Mouse (Mus musculus) CH12.LX (cell line): ENCODE measurements around the gene Gm867. TPM values are rescaled to one million over a fixed set of nuclear protein-coding genes. Genes with fewer than 3 reads are reported as not detected.
A peak's percentile ranks its signal among the peaks of the same experiment; 100 is the strongest.

Source experiments
- DNase-seq: peaks from one replicate; pipeline ENCODE4 v3.0.0-alpha.2; 2013; ENCODE audit errors: extremely low read depth
- H3K27ac ChIP-seq: 2 replicates; pipeline ENCODE4 v1.5.1; 2012; ENCODE audit warnings: low read depth, mild to moderate bottlenecking, control low read depth, moderate library complexity; ENCODE audit not compliant: insufficient read depth
- H3K27me3 ChIP-seq: replicated peaks from 2 replicates; pipeline ENCODE3; 2012; ENCODE audit warnings: inconsistent platforms
- H3K36me3 ChIP-seq, 2 experiments: replicated peaks in 1 of 2; 2 replicates each; pipeline versions ENCODE3 to v1.6.1; 2012; ENCODE audit warnings: inconsistent platforms in 1 of 2, low read length in 1 of 2, mild to moderate bottlenecking in 1 of 2, mixed read lengths in 1 of 2, moderate library complexity in 1 of 2; ENCODE audit not compliant: control insufficient read depth in 1 of 2, insufficient read depth in 1 of 2
- H3K4me1 ChIP-seq, 2 experiments: 2 replicates each; pipeline ENCODE4 v1.6.1; 2012; ENCODE audit warnings: inconsistent platforms in 1 of 2, moderate library complexity in 1 of 2; ENCODE audit not compliant: insufficient read depth in 2 of 2, control insufficient read depth in 1 of 2
- H3K4me2 ChIP-seq: 2 replicates; pipeline ENCODE4 v1.6.1; 2012; ENCODE audit warnings: low read depth, mild to moderate bottlenecking, control low read depth; ENCODE audit not compliant: poor library complexity, insufficient read depth, severe bottlenecking
- H3K4me3 ChIP-seq, 3 experiments: fragments of 150-350 bp in 1 of 3; sonication (generic) in 1 of 3; replicated peaks in 1 of 3; 2 replicates each; pipeline versions ENCODE3 to v1.5.1; 2011 to 2012; ENCODE audit warnings: low read depth in 2 of 3, low read length in 2 of 3, mild to moderate bottlenecking in 2 of 3, moderate library complexity in 2 of 3, control low read depth in 1 of 3, improper control_type of control experiment in 1 of 3, inconsistent platforms in 1 of 3, mixed read lengths in 1 of 3; ENCODE audit not compliant: poor library complexity in 1 of 3
- H3K79me2 ChIP-seq: replicated peaks from 2 replicates; pipeline ENCODE4 v1.6.1; 2012; ENCODE audit warnings: mild to moderate bottlenecking, moderate library complexity; ENCODE audit not compliant: control insufficient read depth, poor library complexity, insufficient read depth, severe bottlenecking; ENCODE audit errors: extremely low read depth
- H3K9ac ChIP-seq: 2 replicates; pipeline ENCODE4 v1.6.1; 2012; ENCODE audit warnings: low read depth, mild to moderate bottlenecking, control low read depth, moderate library complexity; ENCODE audit not compliant: insufficient read depth
- H3K9me3 ChIP-seq: replicated peaks from 2 replicates; pipeline ENCODE3; 2012; ENCODE audit warnings: low read length, inconsistent platforms, mixed read lengths
- BHLHE40 ChIP-seq: IDR thresholded peaks from 2 replicates; pipeline ENCODE4 v1.6.1; 2011; ENCODE audit warnings: mild to moderate bottlenecking, low read depth, low read length, improper control_type of control experiment
- CHD1 ChIP-seq: IDR thresholded peaks from 2 replicates; pipeline ENCODE4 v1.6.1; 2012; ENCODE audit warnings: low read depth, low read length, improper control_type of control experiment, inconsistent platforms
- CTCF ChIP-seq, 2 experiments: IDR thresholded peaks in 1 of 2; conservative IDR thresholded peaks in 1 of 2; 2 replicates each; pipeline ENCODE4 v1.5.1; 2011 to 2012; ENCODE audit warnings: low read depth in 2 of 2, low read length in 2 of 2, improper control_type of control experiment in 1 of 2, inconsistent platforms in 1 of 2, mild to moderate bottlenecking in 1 of 2, moderate library complexity in 1 of 2
- ELF1 ChIP-seq: IDR thresholded peaks from 2 replicates; pipeline ENCODE4 v1.6.1; 2014; ENCODE audit warnings: low read depth, mild to moderate bottlenecking, inconsistent platforms, low read length, improper control_type of control experiment
- ETS1 ChIP-seq: conservative IDR thresholded peaks from 2 replicates; pipeline ENCODE4 v1.6.1; 2012; ENCODE audit warnings: low read depth, mild to moderate bottlenecking, inconsistent platforms, low read length, improper control_type of control experiment, moderate library complexity
- GABPA ChIP-seq: IDR thresholded peaks from 2 replicates; pipeline ENCODE4 v1.6.1; 2012; ENCODE audit warnings: low read depth, low read length, improper control_type of control experiment, inconsistent platforms; ENCODE audit not compliant: insufficient replicate concordance
- HCFC1 ChIP-seq: IDR thresholded peaks from 2 replicates; pipeline ENCODE4 v1.6.1; 2012; ENCODE audit warnings: low read depth, mild to moderate bottlenecking, inconsistent platforms, low read length, improper control_type of control experiment
- IRF4 ChIP-seq: IDR thresholded peaks from 2 replicates; pipeline ENCODE4 v1.6.1; 2014; ENCODE audit warnings: low read depth, mild to moderate bottlenecking, inconsistent platforms, low read length, improper control_type of control experiment
- JUND ChIP-seq: conservative IDR thresholded peaks from 2 replicates; pipeline ENCODE4 v1.6.1; 2011; ENCODE audit warnings: low read depth, low read length, improper control_type of control experiment
- KAT2A ChIP-seq: IDR thresholded peaks from 2 replicates; pipeline ENCODE4 v1.6.1; 2012; ENCODE audit warnings: low read length, improper control_type of control experiment, inconsistent platforms; ENCODE audit not compliant: insufficient replicate concordance
- MAZ ChIP-seq: IDR thresholded peaks from 2 replicates; pipeline ENCODE4 v1.6.1; 2012; ENCODE audit warnings: low read depth, mild to moderate bottlenecking, inconsistent platforms, low read length, improper control_type of control experiment, moderate library complexity
- MEF2A ChIP-seq: IDR thresholded peaks from 2 replicates; pipeline ENCODE4 v1.6.1; 2014; ENCODE audit warnings: low read depth, mild to moderate bottlenecking, inconsistent platforms, low read length, improper control_type of control experiment, borderline replicate concordance
- MXI1 ChIP-seq: IDR thresholded peaks from 2 replicates; pipeline ENCODE4 v1.6.1; 2011; ENCODE audit warnings: mild to moderate bottlenecking, low read depth, low read length, improper control_type of control experiment
- MYC ChIP-seq: IDR thresholded peaks from 2 replicates; pipeline ENCODE4 v1.6.1; 2011; ENCODE audit warnings: low read depth, mild to moderate bottlenecking, improper control_type of control experiment, low read length
- NRF1 ChIP-seq: IDR thresholded peaks from 2 replicates; pipeline ENCODE4 v1.6.1; 2014; ENCODE audit warnings: low read depth, mild to moderate bottlenecking, inconsistent platforms, low read length, improper control_type of control experiment, moderate library complexity
- PAX5 ChIP-seq: IDR thresholded peaks from 2 replicates; pipeline ENCODE4 v1.6.1; 2012; ENCODE audit warnings: low read length, inconsistent platforms, mixed read lengths
- POLR2A ChIP-seq: IDR thresholded peaks from 2 replicates; pipeline ENCODE4 v1.6.1; 2011; ENCODE audit warnings: low read depth, mild to moderate bottlenecking, improper control_type of control experiment, low read length
- POLR2AphosphoS2 ChIP-seq: IDR thresholded peaks from 2 replicates; pipeline ENCODE4 v1.6.1; 2011; ENCODE audit warnings: low read depth, low read length, improper control_type of control experiment
- RAD21 ChIP-seq: IDR thresholded peaks from 2 replicates; pipeline ENCODE4 v1.6.1; 2011; ENCODE audit warnings: low read depth, mild to moderate bottlenecking, low read length, improper control_type of control experiment, moderate library complexity
- RCOR1 ChIP-seq: conservative IDR thresholded peaks from 2 replicates; pipeline ENCODE4 v1.6.1; 2012; ENCODE audit warnings: low read depth, mild to moderate bottlenecking, inconsistent platforms, low read length, improper control_type of control experiment
- SIN3A ChIP-seq: IDR thresholded peaks from 2 replicates; pipeline ENCODE4 v1.6.1; 2012; ENCODE audit warnings: low read length, improper control_type of control experiment, inconsistent platforms
- SMC3 ChIP-seq: IDR thresholded peaks from 2 replicates; pipeline ENCODE4 v1.6.1; 2011; ENCODE audit warnings: low read depth, low read length, improper control_type of control experiment
- TBP ChIP-seq: conservative IDR thresholded peaks from 2 replicates; pipeline ENCODE4 v1.6.1; 2011; ENCODE audit warnings: low read depth, low read length, improper control_type of control experiment
- TCF12 ChIP-seq: IDR thresholded peaks from 2 replicates; pipeline ENCODE4 v1.6.1; 2014; ENCODE audit warnings: low read depth, mild to moderate bottlenecking, inconsistent platforms, low read length, improper control_type of control experiment
- USF1 ChIP-seq: IDR thresholded peaks from 2 replicates; pipeline ENCODE4 v1.6.1; 2014; ENCODE audit warnings: low read depth, mild to moderate bottlenecking, inconsistent platforms, low read length, improper control_type of control experiment
- USF2 ChIP-seq: conservative IDR thresholded peaks from 2 replicates; pipeline ENCODE4 v1.6.1; 2011; ENCODE audit warnings: low read depth, low read length, improper control_type of control experiment
- ZC3H11A ChIP-seq: IDR thresholded peaks from 2 replicates; pipeline ENCODE4 v1.6.1; 2012; ENCODE audit warnings: low read depth, mild to moderate bottlenecking, inconsistent platforms, low read length, improper control_type of control experiment
- ZKSCAN1 ChIP-seq: IDR thresholded peaks from 2 replicates; pipeline ENCODE4 v1.6.1; 2012; ENCODE audit warnings: low read depth, inconsistent platforms, low read length, improper control_type of control experiment, borderline replicate concordance
- ZMIZ1 ChIP-seq: IDR thresholded peaks from 2 replicates; pipeline ENCODE4 v1.6.1; 2012; ENCODE audit warnings: low read depth, mild to moderate bottlenecking, inconsistent platforms, low read length, improper control_type of control experiment
- ZNF384 ChIP-seq: IDR thresholded peaks from 2 replicates; pipeline ENCODE4 v1.6.1; 2012; ENCODE audit warnings: low read depth, low read length, improper control_type of control experiment, inconsistent platforms
- dilution Hi-C: fragments of 300-500 bp; cut with MboI; formaldehyde crosslinking; loops from 2 replicates; pipeline ENCODE4 v1.14.3; 2020; ENCODE audit warnings: low sequenced_read_pairs; ENCODE audit not compliant: extremely low pct_unique_long_range_greater_than_20kb, extremely low pct_ligation_motif_present
- in situ Hi-C: fragments of 300-500 bp; cut with MboI; formaldehyde crosslinking; loops from 3 replicates; pipeline ENCODE4 v1.14.3; 2019; ENCODE audit warnings: low sequenced_read_pairs, low pct_ligation_motif_present, low pct_unique_long_range_greater_than_20kb, mixed read lengths
- polyA plus RNA-seq: library from polyadenylated mRNA; unstranded; fragments of >175 nt; gene quantifications from 2 replicates; pipeline ENCODE4 v1.2.1, GENCODE M21; 2012; ENCODE audit warnings: low read depth; ENCODE audit not compliant: insufficient read length
- total RNA-seq, 2 experiments: library from RNA; depleted of rRNA; stranded (reverse); fragments of 300-350 nt in 1 of 2; fragments of >200 nt in 1 of 2; gene quantifications; 2 replicates each; pipeline ENCODE4 v1.2.3; 2012 to 2014

The Gm867 gene
- total and polyA plus RNA-seq, 3 experiments = 0.42 to 3.5 TPM; not detected in 1

- dilution Hi-C loops (no loop called here), in situ Hi-C loops (loop anchor here (10.0 kb wide), 1 partner anchor 137 kb away; the partner anchor contains the start of gene Slc5a4b)
- Histone ChIP-seq H3K79me2 (no peaks in the 10 kb centered on the region), H3K9ac (no peak overlapping the region), H3K36me3 (no peaks in the 10 kb centered on the region), H3K4me2 (peak overlapping the region; percentile 26), H3K27me3 (no peaks in the 10 kb centered on the region), H3K4me1 (peaks cover 23 to 36% of the 10 kb centered on the region in 2 experiments), H3K27ac (0 out of 2 replicates have a peak overlapping the region, but pooled peaks have one; percentile 2), H3K4me3 (peak overlapping the region in 1 of 3 experiments; percentile 5), H3K9me3 (peaks cover 6% of the 10 kb centered on the region)
- peak; percentile 66 for DNase-seq
- TF ChIP-seq ZNF384 (peak; percentile 30; the same call in 1 of the 2 replicates), MEF2A (peak; percentile 54; the same call in 1 of the 2 replicates), MAZ (peak; percentile 17; the same call in 1 of the 2 replicates), ETS1 (peak; percentile 19; the same call in 1 of the 2 replicates), TCF12 (no peak), ELF1 (0 out of 2 replicates have a peak, but pooled peaks have one; percentile 4)
Measured at GRCm38 (mm10) chr10:75978119-75978834, 37.8 kb upstream of the Gm867 start.

GRCm38 (mm10) chr10:75975216-75975615 lies 34.7 kb upstream of the Gm867 start:
- Histone ChIP-seq H3K4me1 (peaks cover 17 to 36% of the 10 kb centered on the region in 2 experiments), H3K9ac (peak overlapping the region; percentile 12; the same call in 1 of the 2 replicates), H3K27me3 (no peaks in the 10 kb centered on the region), H3K9me3 (peaks cover 13% of the 10 kb centered on the region), H3K36me3 (no peaks in the 10 kb centered on the region), H3K79me2 (no peaks in the 10 kb centered on the region), H3K4me2 (peak overlapping the region; percentile 11; the same call in 1 of the 2 replicates), H3K27ac (peak overlapping the region; percentile 77; the same call in 1 of the 2 replicates), H3K4me3 (peak overlapping the region in 2 of 3 experiments; percentile 11 to 34)
- DNase-seq = peak; percentile 73
- dilution Hi-C loops = no loop called here
- in situ Hi-C loops = loop anchor here (10.0 kb wide), 1 partner anchor 140 kb away; the partner anchor contains the start of gene Slc5a4b
- no peak for TF ChIP-seq USF2
- peak; percentile 92 for TF ChIP-seq SMC3
- peak; percentile 26; the same call in 1 of the 2 replicates for TF ChIP-seq NRF1
- no peak for TF ChIP-seq POLR2AphosphoS2
- TF ChIP-seq ETS1 = no peak
- peak; percentile 55 for TF ChIP-seq ZNF384
- TF ChIP-seq JUND = peak; percentile 69
- no peak for TF ChIP-seq GABPA
- no peak for TF ChIP-seq ZMIZ1
- peak; percentile 68 to 99 for TF ChIP-seq CTCF (conservative IDR thresholded peaks at IDR 0.05 in 1 of 2, IDR thresholded peaks at IDR 0.05 in 1 of 2; ENCODE audit: low read depth in 2 of 2, low read length in 2 of 2)
- no peak for TF ChIP-seq PAX5
- TF ChIP-seq TCF12 = 0 out of 2 replicates have a peak, but pooled peaks have one; percentile 53
- no peak for TF ChIP-seq KAT2A
- TF ChIP-seq SIN3A = peak; percentile 63; the same call in 1 of the 2 replicates
- TF ChIP-seq USF1 = no peak
- peak; percentile 46 for TF ChIP-seq MXI1
- peak; percentile 38; the same call in 1 of the 2 replicates for TF ChIP-seq BHLHE40
- TF ChIP-seq HCFC1 = peak; percentile 36; the same call in 1 of the 2 replicates
- peak; percentile 90 for TF ChIP-seq MYC
- TF ChIP-seq RCOR1 = 0 out of 2 replicates have a peak, but pooled peaks have one; percentile 37
- TF ChIP-seq IRF4 = peak; percentile 49
- no peak for TF ChIP-seq POLR2A
- TF ChIP-seq TBP = no peak
- TF ChIP-seq CHD1 = no peak
- peak; percentile 63 for TF ChIP-seq RAD21
- peak; percentile 65 for TF ChIP-seq ZC3H11A
- no peak for TF ChIP-seq ZKSCAN1
